Mouse (Mus musculus) neural tube, embryonic 12.5 days (tissue): ENCODE measurements around the gene Gm21698. TPM values are rescaled to one million over a fixed set of nuclear protein-coding genes. Genes with fewer than 3 reads are reported as not detected.

Source experiments
- polyA plus RNA-seq: library from polyadenylated mRNA; unstranded; fragments of >200 nt; fragmentation: Nextera tagmentation; extraction: Ambion mirVana; gene quantifications from 2 replicates; pipeline ENCODE4 v1.2.1, GENCODE M21; 2016

Gene Gm21698
- polyA plus RNA-seq, 1 experiment from 2014 or later: not detected

Other genes starting within 250 kb of the Gm21698 start
- 13.4 and 13.8 TPM in 2 replicates for gene Actr3b, start 228.7 kb downstream of the Gm21698 start, polyA plus RNA-seq
- gene Gm21663, start 46.3 kb downstream of the Gm21698 start, polyA plus RNA-seq: not detected in 2 replicates
- gene Gm21671, start 34.2 kb downstream of the Gm21698 start, polyA plus RNA-seq: 0.09 TPM in 1 of 2 replicates, not detected in the other
- gene Gm21680, start 16.0 kb downstream of the Gm21698 start, polyA plus RNA-seq: 0.06 TPM in 1 of 2 replicates, not detected in the other
- not detected in 2 replicates for gene Gm1979, start 16.1 kb upstream of the Gm21698 start, polyA plus RNA-seq
- not detected in 2 replicates for gene Gm5862, start 34.3 kb upstream of the Gm21698 start, polyA plus RNA-seq
- gene Speer4a, start 50.9 kb upstream of the Gm21698 start, polyA plus RNA-seq: not detected in 2 replicates
- 0.06 TPM in 1 of 2 replicates, not detected in the other for gene Gm7347, start 69.9 kb upstream of the Gm21698 start, polyA plus RNA-seq
- gene Gm10471, start 100.6 kb upstream of the Gm21698 start, polyA plus RNA-seq: not detected in 2 replicates
- not detected in 2 replicates for gene 5031410I06Rik, start 116.7 kb upstream of the Gm21698 start, polyA plus RNA-seq
- 0.13 TPM in 1 of 2 replicates, not detected in the other for gene Gm10220, start 132.8 kb upstream of the Gm21698 start, polyA plus RNA-seq